Mouse (Mus musculus) intestine, postnatal 0 days (tissue): Measurements from ENCODE around the gene Csnk1g2. TPM values are rescaled to one million over a fixed set of nuclear protein-coding genes. Genes with fewer than 3 reads are reported as not detected.

ENCODE experiments used
- ATAC-seq: fragments of 200-750 bp; cut with Nextera tagmentation; 2 replicates; pipeline ENCODE4 v1.8.0; 2017; ENCODE audit warnings: mild to moderate bottlenecking, moderate TSS enrichment, moderate library complexity
- H3K27ac ChIP-seq: fragments of 300-500 bp; sonication (generic); 2 replicates; pipeline ENCODE4 v1.5.1; 2014; ENCODE audit warnings: mild to moderate bottlenecking, low read depth, low read length, moderate library complexity
- H3K27me3 ChIP-seq: fragments of 300-500 bp; sonication (generic); replicated peaks from 2 replicates; pipeline ENCODE4 v1.6.1; 2014; ENCODE audit warnings: low read length, mixed read lengths; ENCODE audit not compliant: control insufficient read depth, insufficient read depth
- H3K36me3 ChIP-seq: fragments of 300-500 bp; sonication (generic); 2 replicates; pipeline ENCODE4 v1.6.1; 2014; ENCODE audit warnings: mild to moderate bottlenecking, moderate library complexity; ENCODE audit not compliant: control insufficient read depth, insufficient read depth
- H3K4me1 ChIP-seq: fragments of 300-500 bp; sonication (generic); replicated peaks from 2 replicates; pipeline ENCODE4 v1.6.1; 2014; ENCODE audit warnings: antibody characterized with exemption, low read length, mixed read lengths; ENCODE audit not compliant: control insufficient read depth, insufficient read depth
- H3K4me2 ChIP-seq: fragments of 300-500 bp; sonication (generic); replicated peaks from 2 replicates; pipeline ENCODE4 v1.6.1; 2014; ENCODE audit warnings: low read depth, mild to moderate bottlenecking, moderate library complexity
- H3K4me3 ChIP-seq: fragments of 300-500 bp; sonication (generic); 2 replicates; pipeline ENCODE4 v1.5.1; 2014; ENCODE audit warnings: low read depth, low read length
- H3K9ac ChIP-seq: fragments of 300-500 bp; sonication (generic); 2 replicates; pipeline ENCODE4 v1.6.1; 2014; ENCODE audit warnings: mild to moderate bottlenecking, low read depth, low read length
- H3K9me3 ChIP-seq: fragments of 300-500 bp; sonication (generic); 2 replicates; pipeline ENCODE4 v1.6.1; 2016; ENCODE audit warnings: mixed run types; ENCODE audit not compliant: control insufficient read depth
- CTCF ChIP-seq: sonication (generic); IDR thresholded peaks from 2 replicates; pipeline ENCODE4 v1.5.1; 2016; ENCODE audit warnings: low read depth, mild to moderate bottlenecking, control low read depth, antibody characterized with exemption, moderate library complexity
- WGBS: fragments of 180-500 bp; shearing (Covaris S2); extraction: QIAGEN DNeasy Blood & Tissue Kit; methylation state at CpG from one replicate; pipeline ENCODE4 v1.1.7; 2014; 5-methylcytosine and 5-hydroxymethylcytosine counted together
- polyA plus RNA-seq: library from polyadenylated mRNA; unstranded; fragments of >200 nt; fragmentation: Nextera tagmentation; extraction: Ambion mirVana; gene quantifications from 2 replicates; pipeline ENCODE4 v1.2.1, GENCODE M21; 2015

Csnk1g2 gene
- polyA plus RNA-seq, 1 experiment from 2014 or later: 97.5 TPM

DNA sequence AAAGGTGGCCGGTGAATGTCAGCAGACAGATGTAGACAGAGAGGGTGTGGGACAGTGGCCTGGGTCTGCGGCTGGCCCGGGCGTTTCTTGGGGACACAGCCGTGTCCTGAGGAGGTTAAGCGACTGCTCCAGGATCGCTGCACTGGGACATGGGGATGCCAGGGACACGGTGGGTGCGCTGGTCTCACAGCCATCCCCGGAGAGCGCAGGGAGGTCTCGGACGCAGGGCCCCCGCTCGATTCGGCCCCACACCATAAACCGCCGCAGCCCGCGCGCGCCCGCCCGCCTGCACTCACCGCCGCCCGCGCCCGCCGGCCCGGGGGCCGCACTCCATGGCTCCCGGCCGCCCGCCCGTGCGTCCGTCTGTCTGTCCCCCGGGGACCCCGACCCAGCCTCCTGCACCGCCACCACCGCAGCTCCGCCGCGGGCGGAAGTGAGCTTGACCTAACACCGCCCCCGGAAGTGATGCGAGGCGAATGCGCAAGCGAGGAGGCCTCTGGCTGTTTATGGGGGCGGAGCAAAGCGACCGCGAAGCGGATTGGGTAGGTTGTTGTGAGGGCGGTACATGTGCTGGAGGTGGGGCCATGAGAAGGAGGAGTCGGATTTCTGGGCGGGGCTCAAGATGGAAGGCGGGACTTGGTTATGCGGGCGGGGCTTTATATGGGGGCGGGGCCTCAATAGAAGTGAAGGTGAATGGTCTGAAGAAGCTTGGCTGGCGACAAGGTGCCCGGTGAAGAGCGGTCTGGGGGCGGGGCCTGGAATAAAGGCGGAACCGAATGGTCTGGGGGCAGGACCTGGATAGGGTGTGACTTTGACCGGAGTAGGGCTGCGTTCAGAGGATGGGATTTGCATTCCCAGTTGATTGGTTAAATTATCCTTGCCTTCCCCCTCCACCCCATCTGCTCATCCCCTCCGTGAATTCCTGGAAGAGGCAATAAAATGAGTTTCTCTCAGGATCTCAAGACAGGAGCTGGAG is 32.5 kb upstream of the Csnk1g2 start, which contains the start of gene Abhd17a:
TSS of gene Abhd17a (minus strand) at position 463 of the 976 bp plus-strand sequence.
- Histone ChIP-seq H3K4me1 (peaks cover 5% of the 10 kb centered on the region; the same call in 1 of the 2 replicates), H3K9ac (peak within 1 kb of the TSS; percentile 93), H3K4me3 (peak within 1 kb of the TSS; percentile 96), H3K36me3 (peaks cover 17% of the 10 kb centered on the region; the same call in 1 of the 2 replicates), H3K4me2 (peak within 1 kb of the TSS; percentile 90), H3K27ac (peak within 1 kb of the TSS; percentile 84), H3K27me3 (no peaks in the 10 kb centered on the region), H3K9me3 (no peaks in the 10 kb centered on the region)
- under 1% methylated on average over 73 of the region's 73 CpGs for WGBS
- TF ChIP-seq CTCF: no peak
- peak; percentile 94 for ATAC-seq

- Histone ChIP-seq H3K4me3 (no peak overlapping the region), H3K27ac (no peak overlapping the region), H3K36me3 (no peaks in the 10 kb centered on the region), H3K4me1 (no peaks in the 10 kb centered on the region), H3K9me3 (no peaks in the 10 kb centered on the region), H3K27me3 (no peaks in the 10 kb centered on the region), H3K9ac (no peak overlapping the region), H3K4me2 (no peak overlapping the region)
- ATAC-seq: no peak
- 40% methylated on average over 4 of the region's 4 CpGs for WGBS
- TF ChIP-seq CTCF: no peak
Observed at GRCm38 (mm10) chr10:80596318-80596717, 26.3 kb upstream of the Csnk1g2 start.

GRCm38 (mm10) chr10:80602698-80603325 is 19.8 kb upstream of the Csnk1g2 start, which contains the start of the genes Scamp4 and Adat3:
Gene Scamp4 (plus strand): TSS chr10:80602872.
Gene Adat3 (plus strand): TSS chr10:80602880.
- Histone ChIP-seq H3K36me3 (peaks cover 18% of the 10 kb centered on the region), H3K4me3 (peak within 1 kb of the TSS; percentile 69), H3K27me3 (no peaks in the 10 kb centered on the region), H3K4me1 (no peaks in the 10 kb centered on the region; the same call in 1 of the 2 replicates), H3K9me3 (no peaks in the 10 kb centered on the region), H3K9ac (peak within 1 kb of the TSS; percentile 47), H3K27ac (peak within 1 kb of the TSS; percentile 82), H3K4me2 (peak within 1 kb of the TSS; percentile 69)
- WGBS: under 1% methylated on average over 54 of the region's 54 CpGs
- peak; percentile 80 for ATAC-seq
- TF ChIP-seq CTCF: no peak

GRCm38 (mm10) chr10:80603364-80603763 is 19.3 kb upstream of the Csnk1g2 start:
- H3K27ac ChIP-seq: peak overlapping the region; percentile 82
- 20% methylated on average over 7 of the region's 7 CpGs for WGBS
- H3K4me1 ChIP-seq: no peaks in the 10 kb centered on the region; the same call in 1 of the 2 replicates
- peak overlapping the region; percentile 69 for H3K4me3 ChIP-seq
- H3K27me3 ChIP-seq: no peaks in the 10 kb centered on the region
- peak overlapping the region; percentile 69 for H3K4me2 ChIP-seq
- ATAC-seq: peak; percentile 26; the same call in 1 of the 2 replicates
- H3K9me3 ChIP-seq: no peaks in the 10 kb centered on the region
- H3K36me3 ChIP-seq: peaks cover 23% of the 10 kb centered on the region
- TF ChIP-seq CTCF: no peak
- peak overlapping the region; percentile 47; the same call in 1 of the 2 replicates for H3K9ac ChIP-seq

DNA sequence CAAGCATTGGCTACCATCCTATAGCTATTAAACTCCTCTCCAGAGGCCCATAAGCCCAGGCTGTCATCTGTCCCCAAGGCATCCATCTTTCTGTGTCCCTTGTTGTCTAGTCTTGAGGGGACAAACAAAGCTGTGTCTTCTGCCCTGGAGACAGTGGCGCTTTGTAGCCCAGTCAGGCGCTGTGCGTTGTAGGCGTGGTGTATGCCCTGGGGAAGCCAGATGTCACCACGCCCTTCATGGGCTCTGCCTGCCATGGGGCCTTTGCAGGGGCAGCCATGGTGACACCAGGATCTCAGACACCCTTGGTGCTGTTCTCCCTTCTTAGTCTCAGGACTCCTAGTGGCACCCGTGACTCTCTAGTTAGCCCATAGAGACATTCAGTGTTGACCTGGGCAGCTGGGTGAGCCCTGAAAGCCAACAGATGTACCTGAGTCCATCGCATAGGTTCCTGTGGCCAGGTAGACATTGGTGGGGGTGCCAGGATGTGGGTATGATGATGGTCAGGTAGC is 18.6 kb upstream of the Csnk1g2 start:
- H3K27me3 ChIP-seq: no peaks in the 10 kb centered on the region
- H3K27ac ChIP-seq: peak overlapping the region; percentile 82
- H3K4me1 ChIP-seq: no peaks in the 10 kb centered on the region; the same call in 1 of the 2 replicates
- WGBS: 47% methylated on average over 7 of the region's 7 CpGs
- no peak for TF ChIP-seq CTCF
- H3K9ac ChIP-seq: peak overlapping the region; percentile 28; the same call in 1 of the 2 replicates
- H3K4me2 ChIP-seq: peak overlapping the region; percentile 69
- peak overlapping the region; percentile 69 for H3K4me3 ChIP-seq
- peaks cover 29% of the 10 kb centered on the region for H3K36me3 ChIP-seq
- H3K9me3 ChIP-seq: no peaks in the 10 kb centered on the region
- peak; percentile 13; the same call in 1 of the 2 replicates for ATAC-seq
